Mouse (Mus musculus) MEL (cell line): ENCODE measurements at regions not wholly inside any gene's neighbourhood (a gene's known extent, or its start where the extent isn't known, plus 50 kb on each side); places are given as distances from the start of the nearest gene placed in this dataset.

Source experiments
- CTCF ChIP-seq, 3 experiments: IDR thresholded peaks in 2 of 3; conservative IDR thresholded peaks in 1 of 3; 2 replicates each; pipeline ENCODE4 v1.5.1; 2011 to 2012; ENCODE audit warnings: low read length in 3 of 3, low read depth in 2 of 3, mild to moderate bottlenecking in 2 of 3, improper control_type of control experiment in 1 of 3, inconsistent platforms in 1 of 3, mixed read lengths in 1 of 3, moderate library complexity in 1 of 3; ENCODE audit not compliant: control insufficient read depth in 1 of 3, insufficient read depth in 1 of 3, poor library complexity in 1 of 3, severe bottlenecking in 1 of 3
- E2F4 ChIP-seq: IDR thresholded peaks from 2 replicates; pipeline ENCODE4 v1.6.1; 2011; ENCODE audit warnings: low read depth, low read length, improper control_type of control experiment, borderline replicate concordance
- EP300 ChIP-seq, 2 experiments: IDR thresholded peaks; 2 replicates each; pipeline ENCODE4 v1.6.1; 2011; ENCODE audit warnings: improper control_type of control experiment in 2 of 2, low read length in 2 of 2, low read depth in 1 of 2, mild to moderate bottlenecking in 1 of 2
- GATA1 ChIP-seq: IDR thresholded peaks from 2 replicates; pipeline ENCODE4 v1.6.1; 2011; ENCODE audit warnings: low read depth, low read length, improper control_type of control experiment
- HCFC1 ChIP-seq: IDR thresholded peaks from 2 replicates; pipeline ENCODE4 v1.6.1; 2012; ENCODE audit warnings: low read depth, mild to moderate bottlenecking, inconsistent platforms, low read length, improper control_type of control experiment, moderate library complexity
- KAT2A ChIP-seq: conservative IDR thresholded peaks from 2 replicates; pipeline ENCODE4 v1.6.1; 2012; ENCODE audit warnings: low read depth, low read length, improper control_type of control experiment, inconsistent platforms
- MAZ ChIP-seq: IDR thresholded peaks from 2 replicates; pipeline ENCODE4 v1.6.1; 2012; ENCODE audit warnings: low read depth, mild to moderate bottlenecking, inconsistent platforms, low read length, improper control_type of control experiment
- MXI1 ChIP-seq: IDR thresholded peaks from 2 replicates; pipeline ENCODE4 v1.6.1; 2011; ENCODE audit warnings: mild to moderate bottlenecking, low read depth, low read length, improper control_type of control experiment
- POLR2A ChIP-seq, 2 experiments: IDR thresholded peaks; 2 replicates each; pipeline ENCODE4 v1.6.1; 2011 to 2012; ENCODE audit warnings: low read length in 2 of 2, mild to moderate bottlenecking in 2 of 2, control low read depth in 1 of 2, improper control_type of control experiment in 1 of 2, low read depth in 1 of 2, moderate library complexity in 1 of 2; ENCODE audit not compliant: control insufficient read depth in 1 of 2, insufficient read depth in 1 of 2, poor library complexity in 1 of 2
- SIN3A ChIP-seq: IDR thresholded peaks from 2 replicates; pipeline ENCODE4 v1.6.1; 2012; ENCODE audit warnings: low read length, improper control_type of control experiment, inconsistent platforms
- USF2 ChIP-seq, 2 experiments: IDR thresholded peaks; 2 replicates each; pipeline ENCODE4 v1.6.1; 2011 to 2012; ENCODE audit warnings: improper control_type of control experiment in 2 of 2, low read length in 2 of 2, borderline replicate concordance in 1 of 2, inconsistent platforms in 1 of 2, low read depth in 1 of 2, mild to moderate bottlenecking in 1 of 2; ENCODE audit not compliant: insufficient read depth in 1 of 2
- ZC3H11A ChIP-seq: IDR thresholded peaks from 2 replicates; pipeline ENCODE4 v1.6.1; 2012; ENCODE audit warnings: low read depth, mild to moderate bottlenecking, inconsistent platforms, low read length, improper control_type of control experiment
- ZNF384 ChIP-seq: IDR thresholded peaks from 2 replicates; pipeline ENCODE4 v1.6.1; 2012; ENCODE audit warnings: low read depth, mild to moderate bottlenecking, inconsistent platforms, low read length, improper control_type of control experiment

GRCm38 (mm10) chr11:17663893-17664292 is 289.8 kb downstream of the Etaa1 start:
- no peak for TF ChIP-seq GATA1
- TF ChIP-seq ZNF384 = no peak
- TF ChIP-seq MAZ = no peak
- TF ChIP-seq USF2 (IDR thresholded peaks at IDR 0.05; ENCODE audit: borderline replicate concordance in 1 of 2, insufficient read depth in 1 of 2, low read depth in 1 of 2, low read length in 2 of 2) = no peak
- no peak for TF ChIP-seq KAT2A
- no peak for TF ChIP-seq MXI1
- no peak for TF ChIP-seq EP300 (IDR thresholded peaks at IDR 0.05; ENCODE audit: low read depth in 1 of 2, low read length in 2 of 2)
- no peak for TF ChIP-seq CTCF (IDR thresholded peaks at IDR 0.05 in 2 of 3, conservative IDR thresholded peaks at IDR 0.05 in 1 of 3; ENCODE audit: control insufficient read depth in 1 of 3, insufficient read depth in 1 of 3, low read depth in 2 of 3, low read length in 3 of 3, poor library complexity in 1 of 3, severe bottlenecking in 1 of 3)
- TF ChIP-seq ZC3H11A = no peak
- TF ChIP-seq POLR2A (IDR thresholded peaks at IDR 0.05; ENCODE audit: control insufficient read depth in 1 of 2, insufficient read depth in 1 of 2, low read depth in 1 of 2, low read length in 2 of 2, poor library complexity in 1 of 2) = no peak
- no peak for TF ChIP-seq E2F4
- TF ChIP-seq SIN3A = no peak
- no peak for TF ChIP-seq HCFC1
